Mouse (Mus musculus) gastrocnemius, postnatal 10 days (tissue): ENCODE data around the gene BC016579. TPM values are rescaled to one million over a fixed set of nuclear protein-coding genes. Genes with fewer than 3 reads are reported as not detected.

ENCODE experiments used
- DNase-seq: peaks from one replicate; pipeline ENCODE4 v3.0.0; 2021; ENCODE audit warnings: mixed read lengths
- long read RNA-seq, 2 experiments: library from polyadenylated mRNA; stranded (forward); transcript quantifications; one replicate each; pipeline ENCODE4 v2.0.0; 2021
- total RNA-seq, 2 experiments: library from RNA; stranded (reverse); gene quantifications; 2 replicates each; pipeline ENCODE4 v1.2.3; 2021

BC016579 gene
- not detected for total RNA-seq
- long read RNA-seq, experiment 1: 0 reads
- long read RNA-seq, experiment 2: 0 reads

DNA sequence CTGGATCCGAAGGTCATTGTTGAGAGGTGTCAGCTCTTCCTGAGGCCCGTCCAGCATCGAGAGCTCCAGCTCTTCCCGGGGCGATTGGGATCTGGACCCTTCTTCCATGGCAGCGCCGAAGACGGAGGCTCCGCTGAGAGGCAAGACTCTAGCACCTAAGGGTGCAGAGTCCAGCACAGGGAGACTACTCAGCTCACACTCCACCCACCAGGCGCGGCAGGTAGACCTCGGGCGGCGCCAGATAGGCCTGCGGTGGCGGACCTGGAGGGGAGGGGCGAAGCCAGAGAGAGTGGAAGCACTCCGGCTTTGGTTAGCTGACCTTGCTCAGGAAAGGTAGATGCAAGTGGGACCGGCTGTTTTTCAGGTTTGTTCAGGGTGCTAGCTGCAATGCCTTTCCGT lies at the start of gene BC016579:
Gene BC016579 (minus strand): TSS at position 135 of the 399 bp plus-strand sequence.
- no peak for DNase-seq

DNA sequence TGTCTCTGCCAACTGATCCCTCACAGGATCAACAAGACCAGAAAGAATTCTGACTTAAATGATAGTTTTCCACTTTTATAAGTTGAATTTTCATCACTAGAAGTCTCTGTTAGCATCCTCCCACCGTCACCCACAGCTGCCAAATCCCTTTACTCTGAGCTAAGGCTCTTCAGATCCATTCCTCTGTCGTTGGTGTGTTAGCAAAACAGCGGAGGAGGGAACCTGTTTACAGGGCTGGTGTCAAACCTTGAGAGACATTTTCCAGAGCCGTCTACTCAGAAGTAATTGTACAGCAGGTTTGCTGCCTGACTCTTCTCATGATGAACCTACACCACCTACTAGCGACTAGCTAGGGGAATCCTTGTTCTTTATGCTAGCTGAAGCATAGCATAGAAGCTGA lies 45.4 kb upstream of the BC016579 start:
- DNase-seq: no peak

DNA sequence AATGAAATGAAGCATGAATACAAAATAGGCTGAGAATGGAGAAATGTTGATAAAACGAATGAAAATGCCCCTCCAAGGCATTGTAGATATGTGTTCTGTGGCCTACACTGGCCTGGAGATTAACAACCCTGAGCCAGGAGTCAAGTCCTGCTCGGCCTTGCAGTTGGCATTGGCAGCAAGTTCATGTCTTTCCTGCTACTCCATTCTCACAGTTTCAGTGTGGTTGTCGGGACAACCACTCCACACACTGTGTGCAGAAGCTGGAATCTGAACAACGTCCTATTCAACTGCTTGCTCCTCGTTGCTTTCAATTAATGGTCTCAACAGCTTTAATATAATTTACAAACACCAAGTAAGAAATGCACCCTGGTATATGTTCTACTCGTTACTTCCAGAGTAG lies 44.1 kb upstream of the BC016579 start:
- no peak for DNase-seq

DNA sequence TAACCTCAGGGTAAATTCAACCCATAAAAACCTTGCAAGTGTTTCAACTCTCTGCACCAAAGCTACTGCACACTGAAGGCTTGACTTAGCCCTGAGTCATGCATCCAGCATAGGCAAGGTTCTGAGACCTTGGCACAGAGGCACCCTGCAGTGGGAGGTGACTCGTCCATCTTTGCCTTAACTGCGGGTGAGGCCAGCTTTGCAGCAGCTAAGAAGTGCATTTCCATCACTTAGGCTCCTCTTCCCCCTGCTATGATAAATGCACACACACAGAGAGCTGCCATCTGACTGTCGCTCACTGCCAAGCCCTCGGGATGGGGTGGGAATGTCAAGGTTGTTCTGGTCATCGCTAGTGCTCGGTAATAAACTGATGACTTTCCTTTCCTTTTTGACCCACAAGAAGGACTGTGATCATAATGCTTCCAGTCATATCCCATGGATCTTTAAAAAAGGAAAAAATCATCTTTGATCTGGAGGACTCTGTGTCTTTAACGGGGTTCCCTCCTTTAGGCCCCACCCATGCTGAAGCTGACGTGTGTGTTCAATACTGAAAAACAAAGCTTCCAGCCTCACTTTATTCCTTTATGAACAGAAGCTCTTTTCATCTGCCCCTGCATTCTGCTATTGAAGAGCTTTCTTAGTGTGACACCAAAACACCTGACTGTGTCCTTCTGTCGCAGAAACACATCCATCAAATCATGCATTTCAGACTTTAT lies 41.7 kb upstream of the BC016579 start:
- no peak for DNase-seq

DNA sequence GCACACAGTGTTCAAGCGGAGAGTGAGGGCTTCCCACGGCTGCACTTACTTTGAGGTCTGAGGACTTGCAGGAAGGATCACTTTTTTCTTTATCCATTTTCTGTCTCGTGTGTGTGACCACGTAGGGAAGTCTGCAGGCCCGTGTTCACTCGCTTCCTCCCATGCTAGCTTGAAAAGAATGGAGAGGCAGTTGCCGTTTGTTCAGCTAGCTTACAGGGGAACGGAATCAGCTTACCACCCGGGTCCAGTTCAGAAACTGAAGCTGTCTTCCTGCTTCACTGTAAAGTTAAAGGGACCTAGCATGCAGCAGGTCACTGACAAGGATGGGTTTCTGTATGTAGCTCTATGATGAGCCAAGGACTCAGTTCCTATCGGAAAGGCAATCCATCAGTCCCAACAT lies 39.7 kb upstream of the BC016579 start, which contains the start of gene Tmprss7:
Gene Tmprss7 (minus strand): TSS at position 101 of the 400 bp plus-strand sequence.
- no peak for DNase-seq

DNA sequence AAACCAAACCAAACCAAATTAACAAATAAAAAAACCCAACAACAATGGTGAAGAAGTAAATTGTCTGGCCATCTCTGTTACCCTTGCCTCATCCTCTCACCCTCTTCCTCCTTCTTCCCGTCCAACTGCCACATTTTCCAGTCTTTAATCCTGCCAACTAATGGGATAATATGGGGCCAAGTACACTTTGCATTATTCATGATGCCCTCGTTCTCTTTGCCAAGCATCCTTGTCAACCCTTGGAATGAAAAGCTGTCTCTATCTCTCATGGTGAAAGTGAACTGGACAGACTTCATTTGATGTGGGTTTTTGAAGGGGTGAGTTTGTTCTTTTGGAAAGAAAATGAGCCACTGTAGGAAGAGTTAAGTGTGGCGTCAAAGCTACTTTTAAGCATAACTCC lies 39.0 kb upstream of the BC016579 start:
- DNase-seq: no peak

DNA sequence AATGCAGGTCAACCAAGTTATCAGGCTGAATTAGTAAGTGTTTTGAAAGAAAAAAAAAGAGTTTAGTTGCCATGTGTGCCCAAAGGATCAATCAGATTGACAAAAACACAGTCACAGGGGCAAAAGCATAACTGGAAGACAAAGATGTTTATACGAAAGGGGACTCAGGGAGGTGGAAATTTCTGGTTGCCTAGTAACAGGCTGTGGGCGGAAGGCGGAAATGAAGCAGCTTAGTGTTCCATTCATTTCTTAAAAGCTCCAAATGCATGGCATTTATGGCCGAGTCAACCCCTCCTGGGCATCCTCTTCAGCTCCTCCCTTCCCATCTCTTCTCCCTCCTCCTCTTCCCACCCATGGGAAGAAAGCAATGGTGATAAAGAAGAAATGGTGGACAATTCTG lies 36.3 kb upstream of the BC016579 start:
- no peak for DNase-seq

DNA sequence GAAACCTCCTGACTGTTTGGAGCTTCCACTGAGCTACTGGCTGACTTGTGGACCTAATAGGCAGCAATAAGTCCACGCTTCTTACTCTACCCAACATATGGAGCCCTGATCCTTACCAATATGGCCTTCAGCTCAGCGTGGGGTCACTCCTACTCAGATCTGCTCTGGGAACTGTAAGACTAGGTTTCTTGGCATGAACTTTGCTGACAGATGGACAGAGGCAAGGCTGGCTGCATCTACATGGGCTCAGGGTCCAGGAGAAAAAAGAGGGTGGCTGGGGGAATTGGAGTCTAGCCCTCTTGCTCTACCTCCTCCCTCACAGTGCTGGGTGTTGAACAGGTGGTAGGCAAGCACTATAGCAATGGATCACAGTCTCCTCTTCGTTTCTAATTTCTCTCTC lies 33.0 kb upstream of the BC016579 start:
- no peak for DNase-seq

DNA sequence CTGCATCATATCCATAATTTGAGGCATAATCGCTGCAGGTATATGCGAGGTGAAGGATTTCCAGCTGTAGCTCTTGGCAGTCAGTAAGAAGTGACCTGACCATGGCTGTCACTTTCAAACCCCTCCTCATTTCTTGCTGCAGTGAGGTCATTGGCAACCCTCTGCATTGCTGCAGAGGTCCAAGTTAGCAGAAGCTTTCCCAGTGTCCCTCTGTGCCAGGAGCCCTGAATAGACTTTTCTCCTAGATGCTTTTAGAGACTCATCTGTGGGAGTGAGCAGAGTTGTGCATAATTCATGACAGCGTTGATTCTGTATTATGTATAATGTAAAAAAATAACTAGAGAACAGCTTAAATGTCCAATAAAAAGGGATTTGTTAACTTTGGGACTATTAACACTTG lies 31.4 kb upstream of the BC016579 start:
- DNase-seq: no peak

DNA sequence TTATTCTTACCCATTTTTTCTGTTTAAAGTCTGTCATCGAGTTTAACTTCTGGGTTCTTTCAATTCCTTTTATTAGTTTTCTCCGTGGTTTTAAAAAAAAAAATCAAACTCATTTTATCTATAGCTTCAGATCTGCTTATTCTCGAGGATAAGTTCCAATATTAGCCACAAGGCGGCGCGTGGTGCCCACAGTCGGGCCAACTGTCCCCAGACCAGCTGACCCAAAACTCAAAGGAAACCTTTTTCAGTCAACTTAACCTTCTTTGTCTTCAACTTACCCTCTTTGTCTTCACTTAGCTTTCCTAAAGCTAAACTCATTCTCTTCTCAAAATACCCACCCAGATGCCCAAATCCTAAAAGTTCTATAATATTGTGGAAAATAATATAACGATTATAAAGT lies 30.9 kb upstream of the BC016579 start:
- peak; percentile 82 for DNase-seq

DNA sequence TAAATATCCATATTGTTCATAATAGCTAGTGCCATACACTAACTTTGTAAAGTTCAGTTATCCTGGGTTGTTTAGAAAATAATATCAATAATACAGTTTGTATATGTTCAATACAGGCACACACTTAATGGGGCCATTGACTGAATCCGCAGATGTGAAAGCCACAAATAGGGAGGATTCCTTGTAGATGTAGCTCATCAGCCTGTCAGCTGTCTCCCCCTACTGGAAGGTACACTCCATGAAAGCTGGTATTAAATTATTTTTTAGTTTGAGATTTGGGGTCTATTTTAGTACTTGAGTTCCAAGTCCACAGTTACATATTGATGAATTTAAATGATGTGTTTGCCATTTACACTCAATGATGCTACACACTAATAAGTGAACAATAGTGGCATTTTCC lies 22.6 kb upstream of the BC016579 start:
- DNase-seq: no peak

DNA sequence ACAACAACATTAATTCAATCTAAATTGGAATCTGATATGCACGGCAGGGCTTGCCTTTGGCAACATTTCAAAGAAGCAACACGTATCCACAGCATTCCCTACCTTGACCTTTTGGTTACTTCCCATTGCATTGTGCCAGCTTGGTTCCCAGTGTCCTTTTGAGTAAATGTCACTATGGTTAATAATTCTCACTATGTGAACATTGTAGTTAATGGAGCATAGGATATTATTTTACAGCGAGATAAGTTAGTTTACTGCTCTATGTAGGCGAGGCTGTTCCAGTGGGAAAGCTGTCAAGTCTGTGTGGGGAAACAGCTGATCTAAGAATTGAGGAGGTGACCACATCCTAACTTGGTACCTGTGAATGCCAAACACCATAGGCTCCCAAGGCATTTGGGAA lies 16.1 kb upstream of the BC016579 start:
- DNase-seq: no peak

DNA sequence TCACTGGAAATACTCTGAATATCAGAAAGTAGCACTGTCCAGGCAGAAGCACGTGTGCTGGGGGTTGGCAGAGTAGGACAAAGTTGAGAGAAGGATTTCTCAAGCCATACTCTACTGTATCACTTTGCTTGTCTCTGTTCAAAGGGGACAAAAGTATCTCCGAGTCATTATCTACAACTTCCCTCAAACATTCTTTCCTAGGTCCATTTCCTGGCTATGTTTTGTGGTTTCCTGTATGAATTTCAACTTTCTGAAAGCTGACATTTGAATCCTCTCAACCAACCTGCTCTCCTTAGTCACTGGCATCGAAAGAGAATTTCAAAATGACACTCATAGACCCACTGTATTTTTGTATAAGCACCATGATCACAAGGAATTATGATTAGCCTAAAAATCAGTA lies 14.3 kb upstream of the BC016579 start:
- DNase-seq: no peak

DNA sequence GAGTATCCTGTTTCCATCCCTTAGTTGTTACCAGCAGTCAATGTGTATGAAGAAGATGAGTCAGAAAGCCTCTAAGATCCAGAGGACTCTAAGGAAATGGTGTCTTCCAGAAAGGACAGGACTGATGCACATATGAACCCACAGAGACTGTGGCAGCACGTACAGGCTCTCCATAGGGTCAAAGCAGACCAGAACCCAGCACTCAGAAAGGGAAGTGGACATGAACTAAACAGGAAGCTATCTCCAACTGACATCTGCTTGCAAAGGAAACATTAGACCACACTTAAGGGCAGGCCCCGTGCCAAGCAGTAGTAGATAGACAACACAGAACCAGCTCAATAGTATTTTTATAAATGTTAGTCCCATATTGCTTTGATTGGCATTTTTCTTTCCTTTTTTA lies 12.3 kb upstream of the BC016579 start:
- DNase-seq: no peak

DNA sequence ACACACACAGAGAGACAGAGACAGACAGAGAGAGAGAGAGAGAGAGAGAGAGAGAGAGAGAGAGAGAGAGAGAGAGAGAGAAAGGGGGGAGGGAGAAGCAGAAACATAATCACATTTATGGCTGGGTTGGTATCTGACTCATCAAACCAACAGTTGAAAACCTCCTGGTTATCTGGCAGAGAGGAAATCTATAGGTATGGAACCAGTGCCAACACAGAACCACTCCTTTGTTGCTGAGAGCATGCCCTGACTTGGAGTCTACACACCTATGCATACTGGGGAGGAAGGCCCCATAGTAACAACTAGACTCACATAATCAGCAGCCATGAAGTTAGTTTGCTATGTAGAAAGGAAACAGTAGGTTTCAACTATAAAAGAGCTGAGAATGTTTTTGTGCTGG lies 8.5 kb upstream of the BC016579 start:
- no peak for DNase-seq

DNA sequence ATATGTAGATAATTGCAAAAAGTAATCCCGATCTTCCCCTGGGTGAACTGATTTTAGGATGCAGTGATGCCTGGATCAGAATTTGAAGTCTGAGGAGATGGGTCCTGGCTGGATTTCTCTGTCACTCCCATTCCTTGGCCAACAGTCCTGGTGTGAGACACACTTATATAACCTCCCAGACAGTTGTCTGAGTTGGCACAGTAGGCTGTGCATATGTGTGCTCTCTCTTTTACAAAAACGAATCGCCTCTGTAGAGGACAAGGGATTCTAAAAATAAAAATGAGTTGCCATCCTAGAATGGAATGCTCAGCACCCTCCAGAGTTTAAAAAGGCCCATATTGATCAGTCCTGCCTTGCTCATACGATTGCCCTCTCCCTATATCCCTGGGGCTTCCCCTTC lies 5.7 kb upstream of the BC016579 start:
- DNase-seq: no peak

DNA sequence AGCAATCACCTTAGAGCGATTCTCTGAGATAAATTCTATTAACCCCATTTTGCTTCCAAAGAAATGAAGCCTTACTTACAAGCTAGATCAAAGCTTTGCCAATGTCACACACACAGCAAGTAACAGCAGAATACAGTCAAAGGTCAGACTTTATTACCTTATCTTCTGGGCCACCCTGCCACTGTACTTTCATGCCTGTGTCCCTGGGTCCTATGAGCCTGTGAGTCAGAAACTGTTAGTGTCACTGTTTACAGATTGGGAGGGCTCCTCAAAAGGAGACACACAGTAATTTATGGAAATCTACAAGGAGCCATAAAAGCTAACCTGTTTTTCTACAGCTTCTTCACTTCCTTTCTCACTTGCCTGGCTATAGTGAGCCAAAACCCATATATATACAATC lies 4.4 kb upstream of the BC016579 start:
- DNase-seq: no peak

DNA sequence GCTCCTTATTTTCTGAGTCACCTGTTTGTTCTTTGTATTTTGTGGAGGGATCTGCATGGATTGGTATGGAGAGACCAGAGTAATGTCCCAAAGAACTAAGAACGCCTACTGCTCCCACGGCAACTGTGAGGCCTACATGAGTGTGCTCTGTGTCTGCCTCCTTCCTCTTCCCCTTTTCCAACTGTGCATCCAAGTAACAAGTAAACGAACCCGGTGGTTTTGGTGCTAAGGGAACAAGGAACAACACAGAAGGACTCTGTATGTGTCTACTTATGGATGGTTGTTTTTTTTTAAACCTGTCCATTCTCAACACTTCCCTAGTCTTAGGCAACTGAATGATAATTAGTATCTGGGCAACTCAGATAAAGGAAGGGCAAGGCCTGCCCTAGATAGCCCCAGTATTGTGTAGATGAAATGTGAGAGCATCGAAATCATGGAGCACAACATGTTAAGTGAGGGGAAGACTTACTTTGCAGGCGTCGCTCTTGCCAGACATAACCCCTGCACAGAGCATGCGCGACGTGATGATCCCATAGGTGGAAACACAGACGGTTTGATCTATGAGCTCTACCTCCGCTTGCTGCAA lies 3.8 kb upstream of the BC016579 start:
- DNase-seq: no peak

DNA sequence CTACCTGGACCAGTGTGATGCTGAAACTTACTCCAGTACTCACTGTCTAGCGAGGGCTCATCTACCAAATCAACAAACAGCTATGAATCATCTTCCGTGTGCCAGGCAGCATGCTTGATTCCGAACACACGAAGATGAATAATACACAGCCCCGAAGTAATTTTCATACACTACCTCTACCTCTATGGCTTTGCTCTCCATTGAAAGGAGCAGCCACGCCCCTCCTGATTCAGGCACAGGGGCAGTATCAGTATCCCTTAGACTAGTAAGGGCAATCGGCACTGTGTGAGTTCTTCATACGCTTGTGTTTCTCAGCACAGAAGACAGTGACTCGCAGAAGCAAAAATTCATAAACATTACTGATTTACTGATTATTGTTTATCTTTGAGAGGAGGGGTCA lies 597 bp upstream of the BC016579 start:
- DNase-seq: no peak

DNA sequence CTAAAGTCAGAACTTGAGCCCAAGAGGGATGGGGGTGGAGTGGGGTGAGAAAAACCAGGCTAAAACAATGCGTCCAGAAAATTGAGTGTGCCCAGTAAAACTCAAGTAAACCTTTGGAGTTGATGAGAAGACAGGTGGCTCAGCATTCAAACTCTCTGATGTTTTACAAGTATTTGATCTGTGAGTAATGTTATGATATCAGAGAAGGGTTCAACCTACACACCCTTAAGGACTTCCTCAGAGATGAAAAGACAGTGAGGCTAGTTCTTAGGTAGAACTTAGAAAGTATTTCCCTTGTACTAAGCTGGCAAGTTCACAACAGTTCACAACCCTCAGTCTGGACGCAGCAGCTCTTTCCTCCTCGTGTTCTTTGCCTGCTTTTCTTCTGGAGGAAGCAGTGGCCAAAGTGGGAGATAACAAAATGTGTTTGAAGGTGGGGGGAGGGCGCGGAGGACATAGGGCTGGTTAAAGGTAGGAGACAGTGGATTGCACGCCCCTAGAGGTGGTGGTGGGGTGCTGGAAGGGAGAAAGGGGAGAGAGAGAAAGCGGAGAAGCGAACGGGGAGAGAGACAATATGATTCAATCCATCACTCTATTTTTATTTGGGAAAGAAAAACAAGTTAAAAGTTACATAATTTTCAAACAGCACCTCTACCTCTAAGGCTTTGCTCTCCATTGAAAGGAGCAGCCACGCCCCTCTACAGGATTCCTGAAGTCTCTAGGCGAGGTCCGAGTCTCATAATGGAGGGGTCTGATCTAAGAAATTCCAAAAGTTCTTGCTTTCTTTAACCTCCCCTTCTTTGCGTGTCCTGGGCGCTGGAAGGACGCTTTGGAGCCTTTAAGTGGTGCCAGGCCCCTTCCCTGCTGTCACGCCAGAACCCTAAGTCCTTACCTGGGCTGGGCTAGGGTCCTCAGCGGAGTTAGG lies 597 bp downstream of the BC016579 start:
- DNase-seq: no peak

DNA sequence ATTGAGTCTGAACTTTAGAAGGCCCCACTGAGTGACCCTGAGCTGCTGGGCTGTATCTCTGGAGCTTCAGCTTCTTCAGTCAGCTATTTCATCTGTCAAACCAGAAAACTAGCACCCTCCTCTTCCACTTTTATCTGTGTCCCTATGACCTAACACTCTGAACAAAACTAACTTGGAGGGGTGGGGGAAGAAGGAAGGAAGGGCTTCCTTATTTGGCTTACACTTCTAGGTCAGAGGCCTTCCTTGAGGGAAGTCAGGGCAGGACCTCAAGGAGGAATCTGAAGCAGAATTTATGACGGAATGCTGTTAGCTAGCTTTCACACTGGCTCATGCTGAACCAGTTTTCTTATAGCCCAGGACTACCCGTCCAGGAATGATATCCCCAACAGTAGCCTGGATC lies 2.4 kb downstream of the BC016579 start:
- no peak for DNase-seq

DNA sequence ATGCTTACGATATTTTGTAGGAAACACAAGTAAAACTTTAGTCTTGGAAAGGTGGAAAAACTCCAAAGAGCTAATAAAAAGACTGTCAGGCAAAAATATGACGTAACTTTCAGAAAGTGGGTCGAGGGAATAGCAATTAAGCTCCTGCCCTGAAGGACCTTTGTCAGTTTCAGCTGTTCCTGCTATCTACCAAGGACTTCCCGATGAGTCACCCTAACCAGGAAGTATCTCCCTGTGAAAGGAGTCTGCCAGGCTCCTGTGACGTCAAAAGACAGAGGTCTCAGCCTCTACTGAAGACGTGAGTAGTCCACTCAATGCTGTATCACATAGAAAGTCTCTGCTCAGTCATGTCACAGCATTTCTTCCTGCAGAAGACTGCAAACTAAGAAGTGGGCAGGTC lies 9.5 kb downstream of the BC016579 start:
- no peak for DNase-seq

DNA sequence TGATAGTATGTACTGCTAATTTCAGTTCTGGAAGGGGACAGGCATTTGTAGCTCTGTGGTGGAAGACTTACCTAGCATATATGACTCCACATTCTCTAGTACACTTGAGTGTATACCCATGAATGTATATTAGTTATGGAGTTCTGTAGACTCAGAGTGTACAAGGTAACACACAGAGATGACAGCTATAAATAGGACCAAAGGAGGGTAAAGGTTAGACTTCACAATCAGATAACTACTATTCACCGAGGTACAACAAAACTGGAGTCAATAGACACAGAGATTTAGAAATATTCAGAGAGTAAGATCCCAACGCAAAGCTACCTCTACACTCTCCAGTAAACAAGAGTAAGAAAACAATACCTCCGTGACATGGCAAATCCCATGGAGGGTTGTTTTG lies 9.9 kb downstream of the BC016579 start:
- no peak for DNase-seq
